Mouse (Mus musculus) retina, embryonic 14.5 days (tissue): Measurements from ENCODE around the gene Arrb2.
"Not testable (repeated sequence)": the region's sequence is repeated elsewhere in the genome, so short reads cannot be mapped to it uniquely, and the experiment has no call there.

Source experiments
- DNase-seq: peaks from one replicate; pipeline ENCODE4 v3.0.0-alpha.2; 2015; ENCODE audit warnings: low spot score

Arrb2 gene

GRCm38 (mm10) chr11:70444667-70445066 lies 12.2 kb downstream of the Arrb2 start:
- DNase-seq: no peak

- DNase-seq: no peak
Measured at GRCm38 (mm10) chr11:70446756-70447155, 14.3 kb downstream of the Arrb2 start.

GRCm38 (mm10) chr11:70447373-70447772 lies 14.9 kb downstream of the Arrb2 start:
- no peak for DNase-seq

GRCm38 (mm10) chr11:70450926-70451325 lies 18.5 kb downstream of the Arrb2 start:
- DNase-seq: no peak

- peak; percentile 96 for DNase-seq
Measured at GRCm38 (mm10) chr11:70451797-70452498, 19.5 kb downstream of the Arrb2 start, which contains the start of gene Med11. Gene Med11, plus strand, starts transcription at chr11:70451919.

- no peak for DNase-seq
Measured at GRCm38 (mm10) chr11:70453261-70454044, 21.0 kb downstream of the Arrb2 start.

GRCm38 (mm10) chr11:70458688-70459600 lies 26.5 kb downstream of the Arrb2 start, which contains the start of gene Zmynd15:
Gene Zmynd15, plus strand, starts transcription at chr11:70459433.
- DNase-seq: peak; percentile 36

GRCm38 (mm10) chr11:70459601-70460101 lies 27.2 kb downstream of the Arrb2 start, which contains the start of gene Cxcl16:
Gene Cxcl16, minus strand, starts transcription at chr11:70459984.
- no peak for DNase-seq

- DNase-seq: no peak
Measured at GRCm38 (mm10) chr11:70463970-70464369, 31.5 kb downstream of the Arrb2 start.

GRCm38 (mm10) chr11:70465211-70465610 lies 32.8 kb downstream of the Arrb2 start:
- no peak for DNase-seq

- DNase-seq: no peak
Measured at GRCm38 (mm10) chr11:70465824-70466223, 33.4 kb downstream of the Arrb2 start.

- no peak for DNase-seq
Measured at GRCm38 (mm10) chr11:70467902-70468619, 35.6 kb downstream of the Arrb2 start.

GRCm38 (mm10) chr11:70469764-70470163 lies 37.3 kb downstream of the Arrb2 start:
- DNase-seq: no peak

- no peak for DNase-seq
Measured at GRCm38 (mm10) chr11:70472716-70473115, 40.3 kb downstream of the Arrb2 start.

- DNase-seq: not testable (repeated sequence)
Measured at GRCm38 (mm10) chr11:70473291-70473690, 40.9 kb downstream of the Arrb2 start.

- no peak for DNase-seq
Measured at GRCm38 (mm10) chr11:70474872-70475534, 42.6 kb downstream of the Arrb2 start.

GRCm38 (mm10) chr11:70485498-70485897 lies 53.1 kb downstream of the Arrb2 start:
- no peak for DNase-seq

- no peak for DNase-seq
Measured at GRCm38 (mm10) chr11:70487816-70488215, 55.4 kb downstream of the Arrb2 start.

- DNase-seq: no peak
Measured at GRCm38 (mm10) chr11:70489138-70489537, 56.7 kb downstream of the Arrb2 start.

- no peak for DNase-seq
Measured at GRCm38 (mm10) chr11:70489684-70490083, 57.2 kb downstream of the Arrb2 start.
